Mouse (Mus musculus): Measurements from ENCODE around the gene Dysf.

The Dysf gene

GRCm38 (mm10) chr6:84168571-84168970, 160.2 kb downstream of the Dysf start:
- peak; percentile 33 for DNase-seq (ENCODE audit: low spot score)

- no peak for DNase-seq (ENCODE audit: low spot score)
These were observed 165.2 kb downstream of the Dysf start for GRCm38 (mm10) chr6:84173626-84174025.

GRCm38 (mm10) chr6:84178776-84179405, 170.5 kb downstream of the Dysf start:
- no peak for DNase-seq (ENCODE audit: low spot score)

- DNase-seq (ENCODE audit: low spot score), result peak; percentile 68
These were observed 173.1 kb downstream of the Dysf start for GRCm38 (mm10) chr6:84181452-84181851.

- DNase-seq (ENCODE audit: low spot score), result no peak
These were observed 183.4 kb downstream of the Dysf start for GRCm38 (mm10) chr6:84191656-84192250.

- no peak for DNase-seq (ENCODE audit: low spot score)
These were observed 188.1 kb downstream of the Dysf start for GRCm38 (mm10) chr6:84196511-84196910.

- DNase-seq (ENCODE audit: low spot score), result no peak
These were observed 189.4 kb downstream of the Dysf start for GRCm38 (mm10) chr6:84197811-84198213.

- no peak for DNase-seq (ENCODE audit: low spot score)
These were observed 193.5 kb downstream of the Dysf start for GRCm38 (mm10) chr6:84201721-84202490.

- no peak for DNase-seq (ENCODE audit: low spot score)
These were observed 197.2 kb downstream of the Dysf start for GRCm38 (mm10) chr6:84205611-84206010.

- DNase-seq (ENCODE audit: low spot score), result no peak
These were observed 200.2 kb downstream of the Dysf start for GRCm38 (mm10) chr6:84208589-84208988.

GRCm38 (mm10) chr6:84209736-84210434, 201.5 kb downstream of the Dysf start:
- DNase-seq (ENCODE audit: low spot score), result peak; percentile 77

GRCm38 (mm10) chr6:84211473-84211872, 203.1 kb downstream of the Dysf start:
- no peak for DNase-seq (ENCODE audit: low spot score)

- no peak for DNase-seq (ENCODE audit: low spot score)
These were observed 204.7 kb downstream of the Dysf start for GRCm38 (mm10) chr6:84213101-84213500.

GRCm38 (mm10) chr6:84217216-84217933, 209.0 kb downstream of the Dysf start:
- no peak for DNase-seq (ENCODE audit: low spot score)

- DNase-seq (ENCODE audit: low spot score), result no peak
These were observed 210.7 kb downstream of the Dysf start for GRCm38 (mm10) chr6:84219119-84219518.

GRCm38 (mm10) chr6:84224861-84225260, 216.5 kb downstream of the Dysf start:
- DNase-seq (ENCODE audit: low spot score), result no peak

GRCm38 (mm10) chr6:84225587-84225986, 217.2 kb downstream of the Dysf start:
- DNase-seq (ENCODE audit: low spot score), result no peak

- no peak for DNase-seq (ENCODE audit: low spot score)
These were observed 219.8 kb downstream of the Dysf start for GRCm38 (mm10) chr6:84228196-84228595.

- DNase-seq (ENCODE audit: low spot score), result no peak
These were observed 220.4 kb downstream of the Dysf start for GRCm38 (mm10) chr6:84228786-84229185.

GRCm38 (mm10) chr6:84229739-84230138, 221.3 kb downstream of the Dysf start:
- no peak for DNase-seq (ENCODE audit: low spot score)

- no peak for DNase-seq (ENCODE audit: low spot score)
These were observed 222.7 kb downstream of the Dysf start for GRCm38 (mm10) chr6:84231108-84231507.
